Mouse (Mus musculus) bone marrow, adult 2 months (tissue): ENCODE results near the gene Gm35134. TPM values are rescaled to one million over a fixed set of nuclear protein-coding genes. Genes with fewer than 3 reads are reported as not detected.
"Not testable (repeated sequence)": the region's sequence is repeated elsewhere in the genome, so short reads cannot be mapped to it uniquely, and the experiment has no call there.

Experiments used
- H3K27ac ChIP-seq: fragments of 200-500 bp; 2 replicates; pipeline ENCODE4 v1.5.1; 2012; ENCODE audit warnings: low read depth, mild to moderate bottlenecking, control low read depth, inconsistent platforms, low read length; ENCODE audit not compliant: control insufficient read depth, poor library complexity, insufficient read depth
- H3K4me1 ChIP-seq: fragments of 200-500 bp; 2 replicates; pipeline ENCODE4 v1.6.1; 2011; ENCODE audit warnings: low read length; ENCODE audit not compliant: control insufficient read depth, insufficient read depth
- H3K4me3 ChIP-seq: fragments of 200-500 bp; replicated peaks from 2 replicates; pipeline ENCODE3; 2011; ENCODE audit warnings: mild to moderate bottlenecking, low read depth, low read length, control low read depth; ENCODE audit not compliant: control insufficient read depth
- WGBS: fragments of 180-500 bp; shearing (Covaris S2); methylation state at CpG from one replicate; pipeline ENCODE4 v1.1.7; 2018; 5-methylcytosine and 5-hydroxymethylcytosine counted together
- polyA plus RNA-seq: library from polyadenylated mRNA; stranded (reverse); fragments of >200 nt; gene quantifications from 2 replicates; pipeline ENCODE4 v1.2.4, GENCODE M21; 2011; ENCODE audit warnings: low replicate concordance; ENCODE audit not compliant: missing spikeins, insufficient read depth, insufficient read length

The Gm35134 gene
- polyA plus RNA-seq, result not detected in 2 replicates

DNA sequence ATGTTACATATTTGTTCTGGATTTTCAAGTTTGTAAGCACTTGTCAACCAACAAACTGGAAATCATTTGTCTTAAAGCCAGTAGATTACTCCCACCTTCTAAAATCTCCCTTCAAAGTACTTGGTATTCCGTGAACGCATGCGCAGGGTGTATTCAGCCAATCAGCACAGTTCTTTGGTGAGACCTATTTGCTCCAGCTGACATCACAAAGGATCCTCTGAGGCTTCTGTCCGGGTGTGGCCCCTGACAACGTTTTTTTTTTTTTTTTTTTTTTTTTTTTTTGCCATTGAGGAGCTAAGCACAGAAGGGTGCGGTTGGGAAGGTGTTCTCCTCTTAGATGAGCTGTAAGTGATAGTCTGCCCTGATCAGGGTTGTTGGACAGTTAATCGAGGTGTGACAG is at the start of gene Gm35134:
Gene Gm35134 (plus strand): TSS at position 301 of the 400 bp plus-strand sequence.
- not testable (repeated sequence) for H3K4me3 ChIP-seq, H3K4me1 ChIP-seq, H3K27ac ChIP-seq
- no CpG with 5 or more reads among the region's 7 CpGs for WGBS
